Comparison of ENCODE assay signal across 26 mouse cellular contexts in genomic region chr19:46169913-46170312, GRCm38 (mm10). TPM values are rescaled to one million over a fixed set of nuclear protein-coding genes. Genes with fewer than 3 reads are reported as not detected.
"Had no signal": no experiment of that assay in that cellular context is flagged by ENCODE, and none has a peak within 500 bp of the region (broad histone marks: within the 10 kb centered on the region; RNA-seq: fewer than 3 reads in every experiment).

No protein-coding gene starts in this region.

- H3K4me2 ChIP-seq: liver, embryonic 15.5 days; lung, embryonic 15.5 days; midbrain, embryonic 11.5 days; midbrain, embryonic 13.5 days; neural tube, embryonic 13.5 days; neural tube, embryonic 15.5 days had no signal

- H3K4me1 ChIP-seq: liver, embryonic 15.5 days; midbrain, embryonic 13.5 days; neural tube, embryonic 13.5 days; neural tube, embryonic 15.5 days had no signal

- H3K9me3 ChIP-seq: liver, embryonic 15.5 days; lung, embryonic 15.5 days; megakaryocyte, embryonic 14.5 days; midbrain, embryonic 13.5 days; neural tube, embryonic 13.5 days; neural tube, embryonic 15.5 days had no signal

- DNase-seq: liver, postnatal 0 days; lung, adult 2 months; lung, postnatal 14 days; lung, postnatal 36 days; retina, postnatal 1 day; right cerebral cortex, adult 18-20 months; right cerebral cortex, postnatal 25 days; right cerebral cortex, postnatal 4 days; spleen, adult 18-20 months; thymus, adult 18-20 months; thymus, postnatal 14 days; thymus, postnatal 36 days had no signal

- ATAC-seq: liver, postnatal 0 days; lung, postnatal 0 days; midbrain, embryonic 13.5 days had no signal

- H3K4me3 ChIP-seq: liver, embryonic 15.5 days; lung, embryonic 15.5 days; megakaryocyte, embryonic 14.5 days; midbrain, embryonic 13.5 days; myocyte; neural tube, embryonic 13.5 days; neural tube, embryonic 15.5 days had no signal

- H3K27ac ChIP-seq: liver, embryonic 15.5 days; lung, embryonic 15.5 days; macrophage; midbrain, embryonic 13.5 days; neural tube, embryonic 13.5 days; neural tube, embryonic 15.5 days had no signal

- H3K27me3 ChIP-seq: liver, embryonic 15.5 days; lung, embryonic 15.5 days; megakaryocyte, embryonic 14.5 days; midbrain, embryonic 13.5 days; neural tube, embryonic 13.5 days; neural tube, embryonic 15.5 days had no signal

- H3K9ac ChIP-seq: liver, embryonic 15.5 days; liver, postnatal 0 days; lung, embryonic 15.5 days; midbrain, embryonic 13.5 days; neural tube, embryonic 13.5 days; neural tube, embryonic 15.5 days had no signal

RNA-seq across cellular contexts. Expression of gene Pitx3, which starts 21.8 kb away (rescaled TPM):
- total RNA-seq: megakaryocyte progenitor cell, adult 5-6 weeks had no signal
- polyA plus RNA-seq: liver, postnatal 0 days; lung, postnatal 0 days; macrophage; small intestine, adult 2 months; stomach, embryonic 14.5 days; thymus, postnatal 0 days had no signal

RNA-seq across cellular contexts. Expression of gene Elovl3, which starts 38.2 kb away (rescaled TPM):
- total RNA-seq: megakaryocyte progenitor cell, adult 5-6 weeks had no signal
- polyA plus RNA-seq: lung, embryonic 15.5 days; lung, postnatal 0 days; macrophage; midbrain, embryonic 11.5 days; neural tube, embryonic 13.5 days; small intestine, adult 2 months; stomach, embryonic 14.5 days had no signal
